In the genomic region with DNA sequence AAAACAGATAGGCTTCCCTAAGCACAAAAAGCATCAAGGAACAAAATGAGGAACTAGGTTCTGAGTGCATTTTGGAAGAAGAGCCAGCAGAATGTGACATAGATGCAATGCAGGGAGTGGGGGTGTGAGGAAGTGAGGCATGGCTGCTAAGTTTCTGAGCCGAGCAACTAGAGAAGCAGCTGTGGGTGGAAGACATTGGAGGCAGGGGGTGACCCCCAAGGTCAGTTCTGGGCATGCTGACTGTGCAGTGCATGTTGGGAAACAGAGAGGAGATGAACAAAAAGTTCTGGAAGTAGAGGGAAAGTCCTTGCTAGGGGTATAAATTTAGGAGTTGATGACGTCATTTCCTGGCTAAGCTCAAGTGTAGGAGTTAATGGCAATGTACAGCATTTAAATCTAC, we compare ENCODE assay signal across 9 mouse cellular contexts. TPM values are rescaled to one million over a fixed set of nuclear protein-coding genes. Genes with fewer than 3 reads are reported as not detected.
DNase-seq lines count a peak whose midpoint lies in the region; ATAC-seq lines count a peak whose summit lies in the region.
"Had no signal": no experiment of that assay in that cellular context is flagged by ENCODE, and none has a peak within 500 bp of the region (broad histone marks: within the 10 kb centered on the region; RNA-seq: fewer than 3 reads in every experiment).

No protein-coding gene starts in this region.

- H3K9ac ChIP-seq in lung, embryonic 15.5 days, result no peak overlapping the region
- H3K9ac ChIP-seq in forebrain, embryonic 11.5 days (ENCODE audit: low read length), result no peak overlapping the region
- H3K9ac ChIP-seq: limb, embryonic 12.5 days had no signal

- H3K9me3 ChIP-seq in lung, embryonic 15.5 days, result no peaks in the 10 kb centered on the region
- no peaks in the 10 kb centered on the region for H3K9me3 ChIP-seq in forebrain, embryonic 11.5 days (ENCODE audit: control insufficient read depth, low read length)
- H3K9me3 ChIP-seq: limb, embryonic 12.5 days had no signal

- peak; percentile 53 to 61 for DNase-seq in left cerebral cortex, adult 18-20 months (ENCODE audit: low spot score in 2 of 2)
- no peak for DNase-seq in left cerebral cortex, adult 11 months (ENCODE audit: low spot score)
- DNase-seq in frontal cortex, postnatal 14 days (ENCODE audit: low spot score in 2 of 2), result peak; percentile 21 to 28
- peak; percentile 29 to 52 for DNase-seq in spleen, postnatal 10 days (ENCODE audit: low spot score in 2 of 2)
- no peak for DNase-seq in forebrain, embryonic 11.5 days (ENCODE audit: low spot score)
- DNase-seq in ovary, postnatal 10 days (ENCODE audit: low spot score), result no peak
- DNase-seq in gastrocnemius, adult 18-20 months (ENCODE audit: low spot score), result no peak

- peaks cover 9% of the 10 kb centered on the region; the same call in 1 of the 2 replicates for H3K4me1 ChIP-seq in lung, embryonic 15.5 days
- H3K4me1 ChIP-seq in forebrain, embryonic 11.5 days (replicated peaks; ENCODE audit: control insufficient read depth, insufficient read depth, low read length), result no peaks in the 10 kb centered on the region

- H3K4me2 ChIP-seq in lung, embryonic 15.5 days, result no peak overlapping the region
- no peak overlapping the region for H3K4me2 ChIP-seq in forebrain, embryonic 11.5 days (ENCODE audit: low read depth, low read length, severe bottlenecking)
- H3K4me2 ChIP-seq: limb, embryonic 12.5 days had no signal

- peak; percentile 47; the same call in 1 of the 2 replicates for ATAC-seq in lung, embryonic 15.5 days (ENCODE audit: borderline replicate concordance, extremely low read depth, low FRiP score, low TSS enrichment)
- no peak for ATAC-seq in forebrain, embryonic 11.5 days (replicated peaks; ENCODE audit: low FRiP score)

- no peak overlapping the region for H3K27ac ChIP-seq in lung, embryonic 15.5 days
- H3K27ac ChIP-seq in forebrain, embryonic 11.5 days (ENCODE audit: low read depth, low read length), result no peak overlapping the region
- H3K27ac ChIP-seq: limb, embryonic 12.5 days had no signal

- H3K4me3 ChIP-seq in lung, embryonic 15.5 days, result no peak overlapping the region
- H3K4me3 ChIP-seq in forebrain, embryonic 11.5 days (ENCODE audit: low read depth, low read length), result no peak overlapping the region
- H3K4me3 ChIP-seq: limb, embryonic 12.5 days had no signal

- 24% methylated on average over 2 of the region's 2 CpGs for WGBS in lung, embryonic 15.5 days
- 55% methylated on average over 2 of the region's 2 CpGs for WGBS in forebrain, embryonic 11.5 days

- no peaks in the 10 kb centered on the region for H3K27me3 ChIP-seq in lung, embryonic 15.5 days
- H3K27me3 ChIP-seq in forebrain, embryonic 11.5 days (ENCODE audit: control insufficient read depth, insufficient read depth, low read length), result no peaks in the 10 kb centered on the region; the same call in 1 of the 2 replicates

- H3K36me3 ChIP-seq in lung, embryonic 15.5 days, result no peaks in the 10 kb centered on the region
- no peaks in the 10 kb centered on the region for H3K36me3 ChIP-seq in forebrain, embryonic 11.5 days (ENCODE audit: control insufficient read depth, insufficient read depth, low read length)
- H3K36me3 ChIP-seq: limb, embryonic 12.5 days had no signal

RNA-seq across cellular contexts. Expression of gene Dcp1a, which starts 21.4 kb away (rescaled TPM):
- 10 to 100 TPM; 21.3 to 21.5 TPM for total RNA-seq in left cerebral cortex, adult 18-20 months (2021)
- polyA plus RNA-seq in lung, embryonic 15.5 days (2015; fragmentation: Nextera tagmentation; extraction: Ambion mirVana), result 24.6 and 26.7 TPM in 2 replicates
- polyA plus RNA-seq in forebrain, embryonic 11.5 days (2014; fragmentation: Nextera tagmentation; extraction: Ambion mirVana), result 29.3 and 34.6 TPM in 2 replicates
- total RNA-seq in gastrocnemius, adult 18-20 months (2021), result 1 to 10 TPM; 7.2 to 8.1 TPM

RNA-seq across cellular contexts. Expression of gene Cacna1d, which starts 33.4 kb away (rescaled TPM):
- total RNA-seq in left cerebral cortex, adult 18-20 months (2021), result 10 to 100 TPM; 44.1 to 45.4 TPM
- polyA plus RNA-seq in lung, embryonic 15.5 days (2015; fragmentation: Nextera tagmentation; extraction: Ambion mirVana), result 7.1 and 8.9 TPM in 2 replicates
- polyA plus RNA-seq in forebrain, embryonic 11.5 days (2014; fragmentation: Nextera tagmentation; extraction: Ambion mirVana), result 1.1 and 1.8 TPM in 2 replicates
- under 1 TPM; 0.26 to 0.37 TPM for total RNA-seq in gastrocnemius, adult 18-20 months (2021)

Comparison
In these comparisons a context has a peak if more than half of its experiments do, and no peak if none do; other contexts are left out.
1. DNase-seq: peak in left cerebral cortex, adult 18-20 months (2 of 2), frontal cortex, postnatal 14 days (2 of 2) and spleen, postnatal 10 days (2 of 2); none in left cerebral cortex, adult 11 months (single experiment), forebrain, embryonic 11.5 days (single experiment), ovary, postnatal 10 days (single experiment) and gastrocnemius, adult 18-20 months (single experiment).
2. RNA of gene Cacna1d, which starts 33.4 kb away (total RNA-seq): 44.1 to 45.4 TPM in left cerebral cortex, adult 18-20 months; 0.26 to 0.37 TPM in gastrocnemius, adult 18-20 months; every median in the first group is over 10 times any median in the second.